Mouse (Mus musculus): ENCODE measurements around the gene Tshb. TPM values are rescaled to one million over a fixed set of nuclear protein-coding genes. Genes with fewer than 3 reads are reported as not detected.

Gene Tshb
- not detected for total RNA-seq (2021)

- intact Hi-C loops (cut with DNase I), result no loop called here
- no peak for DNase-seq
Measured at GRCm38 (mm10) chr3:102782618-102783017, at the start of gene Tshb. Gene Tshb (minus strand): TSS chr3:102782718.

- peak; percentile 81 for DNase-seq
- intact Hi-C loops (cut with DNase I), result loop anchor here (2.0 to 5.0 kb wide), 2 partner anchors 89 to 552 kb away; no protein-coding TSS in a partner anchor
Measured at GRCm38 (mm10) chr3:102803937-102804336, 21.4 kb upstream of the Tshb start.

- DNase-seq, result no peak
- intact Hi-C loops (cut with DNase I), result no loop called here
Measured at GRCm38 (mm10) chr3:102787369-102787768, 4.9 kb upstream of the Tshb start.

GRCm38 (mm10) chr3:102773018-102773417 lies 9.5 kb downstream of the Tshb start:
- intact Hi-C loops (cut with DNase I), result no loop called here
- no peak for DNase-seq

- no peak for DNase-seq
- intact Hi-C loops (cut with DNase I), result no loop called here
Measured at GRCm38 (mm10) chr3:102764850-102765249, 17.7 kb downstream of the Tshb start.

GRCm38 (mm10) chr3:102763713-102764400 lies 18.7 kb downstream of the Tshb start:
- intact Hi-C loops (cut with DNase I), result no loop called here
- DNase-seq, result peak; percentile 75

- intact Hi-C loops (cut with DNase I), result no loop called here
Measured at GRCm38 (mm10) chr3:102762388-102762787, 20.1 kb downstream of the Tshb start.

GRCm38 (mm10) chr3:102760236-102760635 lies 22.3 kb downstream of the Tshb start:
- DNase-seq, result no peak
- intact Hi-C loops (cut with DNase I), result no loop called here

More at GRCm38 (mm10) chr3:102762388-102762787, 20.1 kb downstream of the Tshb start:
- no peak for DNase-seq

- no peak for DNase-seq
- intact Hi-C loops (cut with DNase I), result no loop called here
Measured at GRCm38 (mm10) chr3:102757019-102757418, 25.5 kb downstream of the Tshb start.

GRCm38 (mm10) chr3:102755801-102756200 lies 26.7 kb downstream of the Tshb start:
- intact Hi-C loops (cut with DNase I), result no loop called here
- DNase-seq, result no peak

GRCm38 (mm10) chr3:102752457-102752856 lies 30.1 kb downstream of the Tshb start:
- DNase-seq, result no peak
- intact Hi-C loops (cut with DNase I), result no loop called here

- no peak for DNase-seq
- intact Hi-C loops (cut with DNase I), result no loop called here
Measured at GRCm38 (mm10) chr3:102752053-102752452, 30.5 kb downstream of the Tshb start.

GRCm38 (mm10) chr3:102751536-102751935 lies 31.0 kb downstream of the Tshb start:
- intact Hi-C loops (cut with DNase I), result no loop called here
- no peak for DNase-seq

GRCm38 (mm10) chr3:102751136-102751535 lies 31.4 kb downstream of the Tshb start:
- intact Hi-C loops (cut with DNase I), result no loop called here

GRCm38 (mm10) chr3:102748686-102749085 lies 33.8 kb downstream of the Tshb start:
- intact Hi-C loops (cut with DNase I), result no loop called here
- no peak for DNase-seq

More at GRCm38 (mm10) chr3:102751136-102751535, 31.4 kb downstream of the Tshb start:
- no peak for DNase-seq

- intact Hi-C loops (cut with DNase I), result no loop called here
Measured at GRCm38 (mm10) chr3:102748038-102748437, 34.5 kb downstream of the Tshb start.

GRCm38 (mm10) chr3:102746174-102746573 lies 36.3 kb downstream of the Tshb start:
- intact Hi-C loops (cut with DNase I), result no loop called here

More at GRCm38 (mm10) chr3:102748038-102748437, 34.5 kb downstream of the Tshb start:
- no peak for DNase-seq

GRCm38 (mm10) chr3:102744657-102745056 lies 37.9 kb downstream of the Tshb start:
- intact Hi-C loops (cut with DNase I), result no loop called here

More at GRCm38 (mm10) chr3:102746174-102746573, 36.3 kb downstream of the Tshb start:
- no peak for DNase-seq

GRCm38 (mm10) chr3:102743781-102744471 lies 38.6 kb downstream of the Tshb start:
- intact Hi-C loops (cut with DNase I), result no loop called here

More at GRCm38 (mm10) chr3:102744657-102745056, 37.9 kb downstream of the Tshb start:
- DNase-seq, result no peak

GRCm38 (mm10) chr3:102743202-102743601 lies 39.3 kb downstream of the Tshb start:
- DNase-seq, result no peak
- intact Hi-C loops (cut with DNase I), result no loop called here

More at GRCm38 (mm10) chr3:102743781-102744471, 38.6 kb downstream of the Tshb start:
- no peak for DNase-seq

- intact Hi-C loops (cut with DNase I), result no loop called here
Measured at GRCm38 (mm10) chr3:102742725-102743124, 39.8 kb downstream of the Tshb start.

GRCm38 (mm10) chr3:102738926-102739325 lies 43.6 kb downstream of the Tshb start:
- DNase-seq, result peak; percentile 29
- intact Hi-C loops (cut with DNase I), result no loop called here

More at GRCm38 (mm10) chr3:102742725-102743124, 39.8 kb downstream of the Tshb start:
- no peak for DNase-seq
